Mouse (Mus musculus): ENCODE measurements at regions not wholly inside any gene's neighbourhood (a gene's known extent, or its start where the extent isn't known, plus 50 kb on each side); places are given as distances from the start of the nearest gene placed in this dataset.

DNA sequence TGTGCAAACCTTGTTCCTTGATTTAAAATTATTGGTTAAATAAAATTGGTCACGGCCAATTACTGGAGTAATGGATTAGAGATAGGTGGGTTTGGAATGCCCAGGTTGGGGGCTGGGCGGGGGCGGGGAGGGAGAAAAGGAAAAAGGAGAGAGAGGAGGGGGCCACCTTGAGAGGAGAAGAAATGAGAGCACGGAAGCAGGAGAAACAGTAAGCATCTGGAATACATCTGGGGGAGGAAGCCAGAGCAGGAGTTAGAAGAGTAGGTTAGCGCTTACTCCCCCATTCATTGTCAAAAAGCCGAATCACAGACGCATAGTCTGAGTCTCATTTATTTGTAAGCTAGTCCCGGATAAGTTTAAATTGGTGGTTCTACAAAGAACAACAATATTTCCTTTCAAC, 50.8 kb upstream of the Tbl1xr1 start:
- H3K27ac ChIP-seq, result no peak overlapping the region
- H3K36me3 ChIP-seq (ENCODE audit: inconsistent target), result no peaks in the 10 kb centered on the region
- H3K4me3 ChIP-seq (ENCODE audit: inconsistent target), result no peak overlapping the region
- no peaks in the 10 kb centered on the region for H3K79me2 ChIP-seq (ENCODE audit: inconsistent target)
- WGBS (ENCODE audit: missing documents), result 90% methylated on average over 5 of the region's 8 CpGs

All from macrophage (primary cell).